Mouse (Mus musculus) layer of hippocampus, postnatal 25 days (tissue): Measurements from ENCODE around the gene Glmp. TPM values are rescaled to one million over a fixed set of nuclear protein-coding genes. Genes with fewer than 3 reads are reported as not detected.
"Not testable (repeated sequence)": the region's sequence is repeated elsewhere in the genome, so short reads cannot be mapped to it uniquely, and the experiment has no call there.

Source experiments
- DNase-seq, 2 experiments: peaks; one replicate each; pipeline ENCODE4 v3.0.0; 2022; ENCODE audit warnings: mixed read lengths in 2 of 2, low spot score in 1 of 2; ENCODE audit errors: extremely low spot score in 1 of 2
- total RNA-seq, 2 experiments: library from RNA; stranded (reverse); gene quantifications; 2 replicates each; pipeline ENCODE4 v1.2.3; 2021

Gene Glmp
- total RNA-seq, 2 experiments from 2014 or later, result 77.5 to 97.5 TPM

DNA sequence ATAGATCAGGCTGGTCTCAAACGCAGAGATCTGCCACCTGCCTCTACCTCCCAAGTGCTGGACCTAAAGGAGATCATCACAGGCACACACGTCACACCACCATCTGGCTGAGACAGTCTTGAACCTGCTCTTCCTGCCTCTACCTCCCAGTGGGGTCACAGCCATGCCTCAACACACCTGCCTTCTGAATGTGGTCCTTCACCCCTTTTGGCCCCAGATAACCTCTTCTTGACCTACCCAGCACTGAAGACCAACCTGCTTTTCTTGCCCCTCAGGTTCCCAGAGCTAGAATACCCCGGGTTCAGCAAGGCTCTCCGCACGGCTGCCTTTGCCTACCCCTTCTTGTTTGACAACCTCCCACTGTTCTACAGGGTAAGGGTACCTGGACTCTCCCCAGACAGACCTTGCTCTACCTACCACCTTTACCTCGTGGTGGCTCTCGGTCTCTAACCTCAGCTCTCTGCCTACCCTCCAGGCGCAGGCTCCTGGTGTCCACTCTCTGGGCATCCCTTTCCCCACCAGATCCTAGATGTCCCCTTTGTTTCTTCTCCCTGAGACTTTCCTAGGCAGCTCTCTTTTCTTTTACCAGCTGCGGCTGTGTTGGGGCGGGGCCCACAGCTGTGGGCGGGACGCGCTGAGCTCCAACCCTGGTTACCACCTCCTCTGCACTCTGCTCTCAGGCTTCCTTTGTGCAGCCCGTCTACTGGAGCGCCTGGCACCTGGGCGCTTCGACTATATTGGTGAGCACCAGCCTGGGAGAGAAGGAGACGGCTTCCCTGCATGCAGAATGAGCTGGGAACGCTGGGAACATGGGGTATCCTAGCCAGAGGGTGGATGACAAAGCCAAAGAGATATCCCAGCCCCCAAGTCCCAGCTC, 51.2 kb downstream of the Glmp start:
- not testable (repeated sequence) for DNase-seq

DNA sequence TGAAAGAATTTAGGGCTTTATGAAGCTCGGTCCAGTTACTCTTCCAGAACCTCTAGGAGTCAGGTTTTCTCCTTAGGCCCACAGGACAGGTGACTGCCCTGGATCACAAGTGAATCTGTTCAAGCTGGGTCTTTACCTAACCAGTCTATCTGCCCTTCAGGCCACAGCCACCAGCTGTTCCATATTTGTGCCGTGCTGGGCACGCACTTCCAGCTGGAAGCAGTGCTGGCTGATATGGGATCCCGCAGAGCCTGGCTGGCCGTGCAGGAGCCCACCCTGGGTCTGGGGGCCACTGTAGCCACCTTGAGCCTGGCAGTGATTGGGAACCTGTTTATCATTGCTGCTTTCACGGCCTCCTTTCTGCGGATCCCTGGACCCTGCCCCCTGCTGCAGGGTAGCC, 51.8 kb downstream of the Glmp start:
- DNase-seq, result not testable (repeated sequence)

DNA sequence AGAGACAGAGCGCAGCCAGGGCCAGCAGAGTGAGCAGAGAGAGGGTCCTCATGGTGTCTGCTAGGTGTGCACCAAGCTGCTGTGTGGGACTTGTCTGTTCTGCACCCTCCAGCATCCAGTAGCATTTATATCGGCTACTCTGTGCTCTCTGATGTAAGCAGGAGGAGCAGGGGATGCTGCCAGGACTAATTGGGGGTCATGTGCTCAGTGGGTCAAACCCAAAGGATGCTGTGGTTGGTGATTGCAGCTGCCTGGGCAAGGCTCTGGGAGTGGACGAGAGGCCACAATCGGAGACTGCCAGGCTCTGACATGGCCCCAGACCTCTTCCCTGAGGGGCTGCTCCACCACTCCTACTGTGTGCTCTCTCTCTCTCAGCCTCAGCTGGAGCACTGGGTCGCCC, 53.8 kb downstream of the Glmp start, which contains the start of gene Bglap2:
Gene Bglap2 (minus strand): TSS at position 101 of the 400 bp plus-strand sequence.
- not testable (repeated sequence) for DNase-seq

Other genes starting within 250 kb of the Glmp start
- not detected for gene Ttc24, start 246.7 kb upstream of the Glmp start, total RNA-seq
- gene Iqgap3, start 243.1 kb upstream of the Glmp start, total RNA-seq, result under 1 TPM; 0.42 to 0.52 TPM
- 100 to 1,000 TPM; 179 to 212 TPM for gene Mef2d, start 182.7 kb upstream of the Glmp start, total RNA-seq
- gene Rhbg, start 70.3 kb upstream of the Glmp start, total RNA-seq, result not detected
- not detected for gene Gm38392, start 37.8 kb upstream of the Glmp start, total RNA-seq
- gene Tsacc, start 28.0 kb upstream of the Glmp start, total RNA-seq, result 10 to 100 TPM in 1 of 2 experiments, 1 to 10 TPM in 1; 3.2 to 10.5 TPM
- gene Cct3, start 27.9 kb upstream of the Glmp start, total RNA-seq, result 100 to 1,000 TPM; 165 to 199 TPM
- gene Tmem79, start 11.1 kb downstream of the Glmp start, total RNA-seq, result 1 to 10 TPM; 1.3 to 1.4 TPM
- gene Smg5, start 11.2 kb downstream of the Glmp start, total RNA-seq, result 10 to 100 TPM; 63.7 to 71.6 TPM
- gene Paqr6, start 39.6 kb downstream of the Glmp start, total RNA-seq, result 10 to 100 TPM; 10.9 to 12.7 TPM
- under 1 TPM; 0.30 to 0.40 TPM for gene Bglap3, start 47.7 kb downstream of the Glmp start, total RNA-seq
- not detected for gene Bglap2, start 53.7 kb downstream of the Glmp start, total RNA-seq
- 1 to 10 TPM in 1 of 2 experiments, not detected in 1; 1.3 TPM for gene Bglap, start 59.4 kb downstream of the Glmp start, total RNA-seq
- 1 to 10 TPM; 4.5 to 5.6 TPM for gene Pmf1, start 85.3 kb downstream of the Glmp start, total RNA-seq
- gene Slc25a44, start 100.1 kb downstream of the Glmp start, total RNA-seq, result 10 to 100 TPM; 74.3 to 75.8 TPM
- gene Sema4a, start 136.2 kb downstream of the Glmp start, total RNA-seq, result 10 to 100 TPM; 33.3 to 42.8 TPM
- 10 to 100 TPM; 35.6 to 38.8 TPM for gene Lmna, start 184.9 kb downstream of the Glmp start, total RNA-seq
- gene Mex3a, start 207.4 kb downstream of the Glmp start, total RNA-seq, result 1 to 10 TPM; 4.3 to 4.6 TPM
- gene Rab25, start 223.3 kb downstream of the Glmp start, total RNA-seq, result not detected
- gene Lamtor2, start 228.1 kb downstream of the Glmp start, total RNA-seq, result 100 to 1,000 TPM in 1 of 2 experiments, 10 to 100 TPM in 1; 99.5 to 115 TPM
- 100 to 1,000 TPM; 113 to 114 TPM for gene Ubqln4, start 228.7 kb downstream of the Glmp start, total RNA-seq